Mouse (Mus musculus) liver, embryonic 12.5 days (tissue): Measurements from ENCODE around the gene Prdm15. TPM values are rescaled to one million over a fixed set of nuclear protein-coding genes. Genes with fewer than 3 reads are reported as not detected.

Experiments
- ATAC-seq: fragments of 200-750 bp; cut with Nextera tagmentation; 2 replicates; pipeline ENCODE4 v1.8.0; 2017; ENCODE audit warnings: moderate number of reproducible peaks, mild to moderate bottlenecking, moderate library complexity
- H3K27ac ChIP-seq: fragments of 300-500 bp; sonication (generic); 2 replicates; pipeline ENCODE4 v1.5.1; 2016; ENCODE audit warnings: mild to moderate bottlenecking
- H3K27me3 ChIP-seq: fragments of 300-500 bp; sonication (generic); replicated peaks from 2 replicates; pipeline ENCODE4 v1.6.1; 2016; ENCODE audit warnings: mild to moderate bottlenecking, moderate library complexity
- H3K36me3 ChIP-seq: fragments of 300-500 bp; sonication (generic); 2 replicates; pipeline ENCODE4 v1.6.1; 2016; ENCODE audit warnings: mild to moderate bottlenecking, moderate library complexity
- H3K4me1 ChIP-seq: fragments of 300-500 bp; sonication (generic); 2 replicates; pipeline ENCODE4 v1.6.1; 2016
- H3K4me2 ChIP-seq: fragments of 300-500 bp; sonication (generic); 2 replicates; pipeline ENCODE4 v1.6.1; 2016; ENCODE audit warnings: mild to moderate bottlenecking, moderate library complexity
- H3K4me3 ChIP-seq: fragments of 300-500 bp; sonication (generic); 2 replicates; pipeline ENCODE4 v1.5.1; 2016; ENCODE audit warnings: mild to moderate bottlenecking, moderate library complexity
- H3K9ac ChIP-seq: fragments of 300-500 bp; sonication (generic); 2 replicates; pipeline ENCODE4 v1.6.1; 2016; ENCODE audit warnings: mild to moderate bottlenecking, moderate library complexity
- H3K9me3 ChIP-seq: fragments of 300-500 bp; sonication (generic); replicated peaks from 2 replicates; pipeline ENCODE4 v1.6.1; 2016; ENCODE audit warnings: mild to moderate bottlenecking, moderate library complexity
- WGBS: fragments of 180-500 bp; shearing (Covaris S2); methylation state at CpG from one replicate; pipeline ENCODE4 v1.1.7; 2016; ENCODE audit not compliant: insufficient replicate concordance; 5-methylcytosine and 5-hydroxymethylcytosine counted together
- microRNA-seq: library from miRNA; unstranded; fragments of <30 nt; microRNA quantifications from one replicate; pipeline ENCODE4, GENCODE M21; 2017
- polyA plus RNA-seq: library from polyadenylated mRNA; unstranded; fragments of >200 nt; fragmentation: Nextera tagmentation; extraction: Ambion mirVana; gene quantifications from 2 replicates; pipeline ENCODE4 v1.2.1, GENCODE M21; 2016

Prdm15 gene
- polyA plus RNA-seq, 1 experiment from 2014 or later = 6.4 TPM

- H3K4me2 ChIP-seq = peak within 1 kb of the TSS; percentile 60
- H3K27ac ChIP-seq = no peak within 1 kb of the TSS
- no peaks in the 10 kb centered on the region for H3K9me3 ChIP-seq
- peaks cover 67% of the 10 kb centered on the region for H3K27me3 ChIP-seq
- H3K4me1 ChIP-seq = no peaks in the 10 kb centered on the region; the same call in 1 of the 2 replicates
- H3K4me3 ChIP-seq = peak within 1 kb of the TSS; percentile 46
- H3K36me3 ChIP-seq = no peaks in the 10 kb centered on the region
- 2% methylated on average over 88 of the region's 88 CpGs for WGBS
- H3K9ac ChIP-seq = peak within 1 kb of the TSS; percentile 53
- ATAC-seq = peak; percentile 67
Observed at GRCm38 (mm10) chr16:97763061-97763989, 88.3 kb downstream of the Prdm15 start, which contains the start of gene Ripk4. Ripk4 (minus strand) TSS chr16:97763787.

- H3K4me1 ChIP-seq = no peaks in the 10 kb centered on the region; the same call in 1 of the 2 replicates
- no peak overlapping the region for H3K4me3 ChIP-seq
- H3K4me2 ChIP-seq = no peak overlapping the region; the same call in 1 of the 2 replicates
- no peaks in the 10 kb centered on the region for H3K36me3 ChIP-seq
- no peak overlapping the region for H3K27ac ChIP-seq
- ATAC-seq = no peak
- H3K27me3 ChIP-seq = peaks cover 63% of the 10 kb centered on the region
- H3K9me3 ChIP-seq = no peaks in the 10 kb centered on the region
- 47% methylated on average over 2 of the region's 2 CpGs for WGBS
- no peak overlapping the region for H3K9ac ChIP-seq
Observed at GRCm38 (mm10) chr16:97761782-97762181, 89.9 kb downstream of the Prdm15 start.

- ATAC-seq = no peak
- Histone ChIP-seq H3K9me3 (no peaks in the 10 kb centered on the region), H3K4me1 (no peaks in the 10 kb centered on the region; the same call in 1 of the 2 replicates), H3K4me2 (no peak overlapping the region), H3K4me3 (no peak overlapping the region), H3K9ac (no peak overlapping the region), H3K27ac (no peak overlapping the region), H3K27me3 (peaks cover 42% of the 10 kb centered on the region), H3K36me3 (no peaks in the 10 kb centered on the region)
- 48% methylated on average over 3 of the region's 3 CpGs for WGBS
Observed at GRCm38 (mm10) chr16:97759681-97760080, 92.0 kb downstream of the Prdm15 start.

GRCm38 (mm10) chr16:97758288-97758687, 93.4 kb downstream of the Prdm15 start:
- Histone ChIP-seq H3K4me3 (no peak overlapping the region), H3K9ac (no peak overlapping the region), H3K4me2 (no peak overlapping the region), H3K9me3 (no peaks in the 10 kb centered on the region), H3K36me3 (no peaks in the 10 kb centered on the region), H3K27ac (no peak overlapping the region), H3K4me1 (no peaks in the 10 kb centered on the region; the same call in 1 of the 2 replicates), H3K27me3 (peaks cover 28% of the 10 kb centered on the region)
- WGBS = 56% methylated on average over 2 of the region's 2 CpGs
- peak; percentile 48 for ATAC-seq

GRCm38 (mm10) chr16:97756460-97756859, 95.2 kb downstream of the Prdm15 start:
- 0 out of 2 replicates have a peak, but pooled peaks cover 6% of the 10 kb centered on the region for H3K4me1 ChIP-seq
- no peak overlapping the region for H3K4me3 ChIP-seq
- no peaks in the 10 kb centered on the region for H3K9me3 ChIP-seq
- WGBS = 57% methylated on average over 2 of the region's 2 CpGs
- no peak overlapping the region for H3K4me2 ChIP-seq
- no peaks in the 10 kb centered on the region for H3K36me3 ChIP-seq
- no peak overlapping the region for H3K9ac ChIP-seq
- no peak overlapping the region for H3K27ac ChIP-seq
- H3K27me3 ChIP-seq = peaks cover 9% of the 10 kb centered on the region
- ATAC-seq = peak; percentile 30; the same call in 1 of the 2 replicates

- Histone ChIP-seq H3K36me3 (no peaks in the 10 kb centered on the region), H3K27me3 (no peaks in the 10 kb centered on the region), H3K9me3 (no peaks in the 10 kb centered on the region), H3K9ac (no peak overlapping the region), H3K4me1 (0 out of 2 replicates have a peak, but pooled peaks cover 6% of the 10 kb centered on the region), H3K4me2 (no peak overlapping the region), H3K4me3 (no peak overlapping the region), H3K27ac (no peak overlapping the region)
- no peak for ATAC-seq
- WGBS = 31% methylated on average over 3 of the region's 3 CpGs
Observed at GRCm38 (mm10) chr16:97752316-97752941, 99.2 kb downstream of the Prdm15 start.

- no peaks in the 10 kb centered on the region for H3K27me3 ChIP-seq
- H3K27ac ChIP-seq = no peak overlapping the region
- H3K4me3 ChIP-seq = no peak overlapping the region
- H3K9me3 ChIP-seq = no peaks in the 10 kb centered on the region
- 0 out of 2 replicates have a peak, but pooled peaks cover 6% of the 10 kb centered on the region for H3K4me1 ChIP-seq
- no peak overlapping the region for H3K4me2 ChIP-seq
- ATAC-seq = no peak
- WGBS = 54% methylated on average over 8 of the region's 8 CpGs
- no peak overlapping the region for H3K9ac ChIP-seq
- no peaks in the 10 kb centered on the region for H3K36me3 ChIP-seq
Observed at GRCm38 (mm10) chr16:97751884-97752283, 99.8 kb downstream of the Prdm15 start.

- 64% methylated on average over 6 of the region's 6 CpGs for WGBS
- no peak overlapping the region for H3K27ac ChIP-seq
- no peaks in the 10 kb centered on the region for H3K9me3 ChIP-seq
- H3K36me3 ChIP-seq = 0 out of 2 replicates have a peak, but pooled peaks cover 2% of the 10 kb centered on the region
- no peak overlapping the region for H3K9ac ChIP-seq
- no peaks in the 10 kb centered on the region for H3K27me3 ChIP-seq
- no peak overlapping the region for H3K4me3 ChIP-seq
- H3K4me1 ChIP-seq = 0 out of 2 replicates have a peak, but pooled peaks cover 6% of the 10 kb centered on the region
- H3K4me2 ChIP-seq = no peak overlapping the region
- ATAC-seq = no peak
Observed at GRCm38 (mm10) chr16:97748421-97748820, 103.2 kb downstream of the Prdm15 start.

Small RNA genes within 50 kb of the gene (microRNA-seq; reads per million reads assigned to microRNA genes)
- not detected for gene Mir6964

Other genes starting within 250 kb of the Prdm15 start
- 2.0 and 2.4 TPM in 2 replicates for gene Tmprss2, start 240.7 kb downstream of the Prdm15 start, polyA plus RNA-seq
- 2.4 and 2.5 TPM in 2 replicates for gene Ripk4, start 88.1 kb downstream of the Prdm15 start, polyA plus RNA-seq
- 8.8 and 10.0 TPM in 2 replicates for gene C2cd2, start 110.7 kb upstream of the Prdm15 start, polyA plus RNA-seq
- gene Zbtb21, start 110.8 kb upstream of the Prdm15 start, polyA plus RNA-seq = 5.0 and 5.1 TPM in 2 replicates
- 20.3 and 22.2 TPM in 2 replicates for gene B230307C23Rik, start 145.5 kb upstream of the Prdm15 start, polyA plus RNA-seq
- 17.3 and 18.5 TPM in 2 replicates for gene A630089N07Rik, start 230.6 kb upstream of the Prdm15 start, polyA plus RNA-seq